Mouse (Mus musculus) myocyte (in vitro differentiated cells): Measurements from ENCODE around the gene Neurog3. TPM values are rescaled to one million over a fixed set of nuclear protein-coding genes. Genes with fewer than 3 reads are reported as not detected.

Experiments used
- H3K27me3 ChIP-seq: one replicate; pipeline ENCODE4 v1.6.1; 2011; ENCODE audit not compliant: control insufficient read depth, insufficient read depth, insufficient read length
- H3K36me3 ChIP-seq: one replicate; pipeline ENCODE4 v1.6.1; 2011; ENCODE audit not compliant: control insufficient read depth, insufficient read depth
- H3K4me2 ChIP-seq: one replicate; pipeline ENCODE4 v1.6.1; 2011; ENCODE audit warnings: low read depth, control low read depth
- H3K4me3 ChIP-seq: one replicate; pipeline ENCODE4 v1.5.1; 2011; ENCODE audit warnings: mild to moderate bottlenecking, control low read depth, moderate library complexity
- H3K79me2 ChIP-seq: one replicate; pipeline ENCODE4 v1.6.1; 2011; ENCODE audit not compliant: control insufficient read depth, insufficient read depth
- H3ac ChIP-seq: one replicate; pipeline ENCODE4 v1.6.1; 2011; ENCODE audit not compliant: control insufficient read depth, insufficient read length
- CEBPB ChIP-seq: IDR thresholded peaks from 2 replicates; pipeline ENCODE4 v1.6.1; 2011; ENCODE audit warnings: mild to moderate bottlenecking, moderate library complexity; ENCODE audit not compliant: poor library complexity, insufficient read depth, severe bottlenecking
- E2F4 ChIP-seq: IDR thresholded peaks from one replicate; pipeline ENCODE4 v1.6.1; 2011; ENCODE audit warnings: mild to moderate bottlenecking, control low read depth, moderate library complexity; ENCODE audit not compliant: insufficient read depth
- MAX ChIP-seq: IDR thresholded peaks from one replicate; pipeline ENCODE4 v1.6.1; 2011; ENCODE audit warnings: low read depth, mild to moderate bottlenecking, control low read depth
- MYOD1 ChIP-seq, 3 experiments: IDR thresholded peaks; one replicate each; pipeline ENCODE4 v1.6.1; 2011; ENCODE audit warnings: control low read depth in 2 of 3, low read depth in 2 of 3, mild to moderate bottlenecking in 2 of 3, moderate library complexity in 1 of 3; ENCODE audit not compliant: insufficient read length in 2 of 3, control insufficient read depth in 1 of 3
- MYOG ChIP-seq, 3 experiments: IDR thresholded peaks; one replicate each; pipeline ENCODE4 v1.6.1; 2011; ENCODE audit warnings: control low read depth in 2 of 3, low read depth in 2 of 3, mild to moderate bottlenecking in 2 of 3; ENCODE audit not compliant: insufficient read length in 2 of 3, control insufficient read depth in 1 of 3, insufficient read depth in 1 of 3
- POLR2A ChIP-seq: IDR thresholded peaks from one replicate; pipeline ENCODE4 v1.6.1; 2011; ENCODE audit warnings: low read depth, mild to moderate bottlenecking, control low read depth, moderate library complexity; ENCODE audit not compliant: insufficient read length
- POLR2AphosphoS2 ChIP-seq: IDR thresholded peaks from one replicate; pipeline ENCODE4 v1.6.1; 2011; ENCODE audit warnings: low read depth, control low read depth; ENCODE audit not compliant: insufficient read length
- REST ChIP-seq: IDR thresholded peaks from one replicate; pipeline ENCODE4 v1.6.1; 2011; ENCODE audit warnings: mild to moderate bottlenecking, control low read depth, moderate library complexity; ENCODE audit not compliant: insufficient read depth, insufficient read length
- SRF ChIP-seq: IDR thresholded peaks from one replicate; pipeline ENCODE4 v1.6.1; 2011; ENCODE audit warnings: low read depth; ENCODE audit not compliant: control insufficient read depth, insufficient read length
- TCF12 ChIP-seq: IDR thresholded peaks from one replicate; pipeline ENCODE4 v1.6.1; 2011; ENCODE audit warnings: mild to moderate bottlenecking, control low read depth; ENCODE audit not compliant: poor library complexity, insufficient read depth, severe bottlenecking
- TCF3 ChIP-seq: IDR thresholded peaks from one replicate; pipeline ENCODE4 v1.6.1; 2011; ENCODE audit warnings: low read depth, control low read depth; ENCODE audit not compliant: insufficient read length
- USF1 ChIP-seq: IDR thresholded peaks from one replicate; pipeline ENCODE4 v1.6.1; 2011; ENCODE audit warnings: low read depth, mild to moderate bottlenecking, control low read depth, moderate library complexity
- polyA plus RNA-seq: library from polyadenylated mRNA; unstranded; fragments of >200 nt; fragmentation: generic; extraction: Trizol; gene quantifications from one replicate; pipeline ENCODE4 v1.2.1, GENCODE M21; 2012; ENCODE audit warnings: missing spikeins

Neurog3 gene
- polyA plus RNA-seq, 1 experiment, result not detected

- no peak overlapping the region for H3K4me2 ChIP-seq
- no peaks in the 10 kb centered on the region for H3K36me3 ChIP-seq
- H3K4me3 ChIP-seq, result no peak overlapping the region
- no peak overlapping the region for H3ac ChIP-seq
- TF ChIP-seq POLR2A, result no peak
- peak; percentile 82 for TF ChIP-seq USF1
- H3K79me2 ChIP-seq, result no peaks in the 10 kb centered on the region
- no peaks in the 10 kb centered on the region for H3K27me3 ChIP-seq
Observed at GRCm38 (mm10) chr10:62181701-62182100, 48.8 kb downstream of the Neurog3 start.

- TF ChIP-seq MYOG (IDR thresholded peaks at IDR 0.05; ENCODE audit: control insufficient read depth in 1 of 3, insufficient read depth in 1 of 3, insufficient read length in 2 of 3, low read depth in 2 of 3) (no peak), MYOD1 (IDR thresholded peaks at IDR 0.05; ENCODE audit: control insufficient read depth in 1 of 3, insufficient read length in 2 of 3, low read depth in 2 of 3) (no peak), REST (no peak), CEBPB (no peak), TCF3 (no peak), USF1 (no peak), TCF12 (no peak), SRF (no peak), MAX (no peak), POLR2A (no peak), POLR2AphosphoS2 (no peak), E2F4 (no peak)
- H3K79me2 ChIP-seq, result no peaks in the 10 kb centered on the region
- H3K4me3 ChIP-seq, result no peak overlapping the region
- no peaks in the 10 kb centered on the region for H3K36me3 ChIP-seq
- H3K27me3 ChIP-seq, result no peaks in the 10 kb centered on the region
- no peak overlapping the region for H3K4me2 ChIP-seq
- H3ac ChIP-seq, result no peak overlapping the region
Observed at GRCm38 (mm10) chr10:62182471-62183014, 49.7 kb downstream of the Neurog3 start.

- Histone ChIP-seq H3K27me3 (no peaks in the 10 kb centered on the region), H3ac (no peak overlapping the region), H3K4me3 (no peak overlapping the region), H3K79me2 (no peaks in the 10 kb centered on the region), H3K4me2 (no peak overlapping the region), H3K36me3 (no peaks in the 10 kb centered on the region)
- TF ChIP-seq REST (no peak), POLR2A (no peak), SRF (no peak), TCF3 (no peak), MYOD1 (IDR thresholded peaks at IDR 0.05; ENCODE audit: control insufficient read depth in 1 of 3, insufficient read length in 2 of 3, low read depth in 2 of 3) (no peak), MAX (no peak), TCF12 (no peak), POLR2AphosphoS2 (no peak), USF1 (no peak), CEBPB (no peak), E2F4 (no peak), MYOG (IDR thresholded peaks at IDR 0.05; ENCODE audit: control insufficient read depth in 1 of 3, insufficient read depth in 1 of 3, insufficient read length in 2 of 3, low read depth in 2 of 3) (no peak)
Observed at GRCm38 (mm10) chr10:62183053-62183452, 50.2 kb downstream of the Neurog3 start.

Other genes starting within 250 kb of the Neurog3 start
- gene Col13a1, start 154.0 kb upstream of the Neurog3 start, polyA plus RNA-seq, result 0.13 TPM
- 3.3 TPM for gene Fam241b, start 10.8 kb downstream of the Neurog3 start, polyA plus RNA-seq
- 18.7 TPM for gene Tspan15, start 98.2 kb downstream of the Neurog3 start, polyA plus RNA-seq
- gene Tacr2, start 119.3 kb downstream of the Neurog3 start, polyA plus RNA-seq, result 0.05 TPM
- gene Hk1, start 246.8 kb downstream of the Neurog3 start, polyA plus RNA-seq, result 103 TPM